Mouse (Mus musculus): ENCODE measurements around the gene Tox3.

Gene Tox3

GRCm38 (mm10) chr8:90243957-90244356 lies 104.2 kb downstream of the Tox3 start:
- no peak for DNase-seq (ENCODE audit: low spot score in 2 of 2)

- DNase-seq (ENCODE audit: low spot score in 2 of 2): no peak
Observed at GRCm38 (mm10) chr8:90242351-90242750, 105.8 kb downstream of the Tox3 start.

GRCm38 (mm10) chr8:90241461-90241860 lies 106.7 kb downstream of the Tox3 start:
- DNase-seq (ENCODE audit: low spot score in 2 of 2): no peak

GRCm38 (mm10) chr8:90232501-90232900 lies 115.6 kb downstream of the Tox3 start:
- DNase-seq (ENCODE audit: low spot score in 2 of 2): no peak

- no peak for DNase-seq (ENCODE audit: low spot score in 2 of 2)
Observed at GRCm38 (mm10) chr8:90224172-90224571, 124.0 kb downstream of the Tox3 start.

- no peak for DNase-seq (ENCODE audit: low spot score in 2 of 2)
Observed at GRCm38 (mm10) chr8:90209105-90210037, 138.8 kb downstream of the Tox3 start.

Measured in frontal cortex, postnatal 10 days (tissue).